Mouse (Mus musculus) stomach, postnatal 0 days (tissue): ENCODE measurements around the gene Ubash3a.

Experiments
- CTCF ChIP-seq: IDR thresholded peaks from 2 replicates; pipeline ENCODE4 v1.5.1; 2016; ENCODE audit warnings: antibody characterized with exemption, low read depth, mild to moderate bottlenecking, moderate library complexity
- EP300 ChIP-seq: optimal IDR thresholded peaks from 2 replicates; pipeline ENCODE3; 2016; ENCODE audit warnings: antibody characterized with exemption

- TF ChIP-seq CTCF (no peak), EP300 (no peak)
Measured at GRCm38 (mm10) chr17:31226368-31226767, 18.7 kb downstream of the Ubash3a start.
